Mouse (Mus musculus) testis, adult 2 months (tissue): ENCODE results near the gene Slc47a1.
A peak's percentile ranks its signal among the peaks of the same experiment; 100 is the strongest.

Experiments
- CTCF ChIP-seq: fragments of 200-500 bp; IDR thresholded peaks from 2 replicates; pipeline ENCODE4 v1.5.1; 2012; ENCODE audit warnings: low read depth, mild to moderate bottlenecking, inconsistent platforms, low read length, moderate library complexity; ENCODE audit not compliant: control insufficient read depth, insufficient read depth, insufficient replicate concordance
- POLR2A ChIP-seq: fragments of 200-500 bp; IDR thresholded peaks from 2 replicates; pipeline ENCODE4 v1.6.1; 2012; ENCODE audit warnings: low read depth, mild to moderate bottlenecking, inconsistent platforms, low read length, moderate library complexity; ENCODE audit not compliant: control insufficient read depth

DNA sequence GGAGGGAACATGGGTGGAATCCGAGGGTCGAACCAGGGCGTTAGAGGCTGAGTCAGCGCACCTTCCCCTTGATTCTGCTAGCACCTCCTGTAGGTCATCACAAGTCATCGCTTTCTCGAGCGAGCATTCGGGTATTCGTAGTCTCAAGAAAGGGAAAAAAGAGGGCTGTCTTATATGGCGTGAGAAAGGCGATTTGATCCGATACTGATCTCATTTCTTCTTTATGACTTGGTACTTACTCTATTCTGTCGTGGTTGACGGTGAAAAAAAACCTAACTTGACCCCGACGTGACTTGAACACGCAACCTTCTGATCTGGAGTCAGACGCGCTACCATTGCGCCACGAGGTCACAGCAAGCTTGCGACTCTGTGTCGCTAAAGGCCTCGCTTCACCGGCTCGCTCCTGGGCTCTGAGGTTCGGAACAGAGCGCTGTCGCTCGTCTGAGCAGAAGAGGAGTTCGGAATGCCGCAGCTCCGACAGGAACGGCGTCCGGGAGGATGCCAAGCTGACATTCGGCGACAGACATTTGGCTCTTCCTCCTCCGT, 29.6 kb upstream of the Slc47a1 start:
- TF ChIP-seq CTCF, result no peak; the same call in 1 of the 2 replicates
- peak; percentile 15; the same call in 1 of the 2 replicates for TF ChIP-seq POLR2A
